Mouse (Mus musculus) forebrain, embryonic 11.5 days (tissue): ENCODE measurements around the gene Spata2. TPM values are rescaled to one million over a fixed set of nuclear protein-coding genes. Genes with fewer than 3 reads are reported as not detected.

Experiments used
- ATAC-seq: fragments of 200-750 bp; cut with Nextera tagmentation; replicated peaks from 2 replicates; pipeline ENCODE4 v1.8.0; 2017; ENCODE audit warnings: moderate TSS enrichment; ENCODE audit not compliant: low FRiP score
- DNase-seq: peaks from one replicate; pipeline ENCODE4 v3.0.0-alpha.2; 2017; ENCODE audit warnings: low spot score
- H3K27ac ChIP-seq: fragments of 300-500 bp; sonication (generic); 2 replicates; pipeline ENCODE4 v1.5.1; 2014; ENCODE audit warnings: low read depth, low read length
- H3K27me3 ChIP-seq: fragments of 300-500 bp; sonication (generic); 2 replicates; pipeline ENCODE4 v1.6.1; 2014; ENCODE audit warnings: mild to moderate bottlenecking, low read length, mixed read lengths; ENCODE audit not compliant: control insufficient read depth, insufficient read depth
- H3K36me3 ChIP-seq: fragments of 300-500 bp; sonication (generic); 2 replicates; pipeline ENCODE4 v1.6.1; 2014; ENCODE audit warnings: mild to moderate bottlenecking, low read length, moderate library complexity, mixed read lengths; ENCODE audit not compliant: control insufficient read depth, insufficient read depth
- H3K4me1 ChIP-seq: fragments of 300-500 bp; sonication (generic); replicated peaks from 2 replicates; pipeline ENCODE4 v1.6.1; 2014; ENCODE audit warnings: low read length, mixed read lengths; ENCODE audit not compliant: control insufficient read depth, insufficient read depth
- H3K4me2 ChIP-seq: fragments of 300-500 bp; sonication (generic); 2 replicates; pipeline ENCODE4 v1.6.1; 2014; ENCODE audit warnings: low read depth, mild to moderate bottlenecking, low read length, moderate library complexity, mixed read lengths; ENCODE audit not compliant: severe bottlenecking
- H3K4me3 ChIP-seq: fragments of 300-500 bp; sonication (generic); 2 replicates; pipeline ENCODE4 v1.5.1; 2014; ENCODE audit warnings: low read depth, low read length
- H3K9ac ChIP-seq: fragments of 300-500 bp; sonication (generic); 2 replicates; pipeline ENCODE4 v1.6.1; 2014; ENCODE audit warnings: low read length
- H3K9me3 ChIP-seq: fragments of 300-500 bp; sonication (generic); 2 replicates; pipeline ENCODE4 v1.6.1; 2016; ENCODE audit warnings: low read length, mixed read lengths; ENCODE audit not compliant: control insufficient read depth
- WGBS: fragments of 180-500 bp; shearing (Covaris S2); extraction: QIAGEN DNeasy Blood & Tissue Kit; methylation state at CpG from one replicate; pipeline ENCODE4 v1.1.7; 2014; 5-methylcytosine and 5-hydroxymethylcytosine counted together
- polyA plus RNA-seq: library from polyadenylated mRNA; unstranded; fragments of >200 nt; fragmentation: Nextera tagmentation; extraction: Ambion mirVana; gene quantifications from 2 replicates; pipeline ENCODE4 v1.2.1, GENCODE M21; 2014

Gene Spata2
- 23.0 and 24.1 TPM in 2 replicates for polyA plus RNA-seq

GRCm38 (mm10) chr2:167492713-167493636 is at the start of gene Spata2:
Gene Spata2 (minus strand): TSS chr2:167492887.
- 2% methylated on average over 63 of the region's 63 CpGs for WGBS
- Histone ChIP-seq H3K4me2 (peak within 1 kb of the TSS; percentile 89), H3K27ac (peak within 1 kb of the TSS; percentile 97), H3K4me1 (peaks cover 10% of the 10 kb centered on the region; the same call in 1 of the 2 replicates), H3K9ac (peak within 1 kb of the TSS; percentile 88), H3K9me3 (no peaks in the 10 kb centered on the region), H3K36me3 (no peaks in the 10 kb centered on the region), H3K4me3 (peak within 1 kb of the TSS; percentile 100), H3K27me3 (no peaks in the 10 kb centered on the region)
- ATAC-seq = peak; percentile 85
- DNase-seq = peak; percentile 94

DNA sequence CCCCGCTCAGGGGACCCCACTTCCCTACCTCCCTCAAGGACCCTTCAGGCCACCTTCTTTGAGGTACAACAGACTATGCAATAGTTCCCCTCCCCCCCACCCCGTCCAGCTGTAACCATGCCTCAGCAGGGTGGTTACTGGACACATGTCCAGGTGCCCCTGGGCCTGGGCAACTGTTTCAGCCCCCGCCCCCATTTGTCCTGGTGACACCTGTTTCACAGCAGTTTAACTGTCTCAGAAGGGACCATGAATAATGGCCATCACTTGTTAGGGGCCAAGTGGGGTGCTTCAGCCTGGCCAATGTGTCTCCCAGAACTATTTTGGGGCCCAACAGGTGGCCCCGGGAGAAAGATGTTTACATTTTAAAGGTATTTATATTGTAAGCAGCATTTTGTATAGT is 49.7 kb upstream of the Spata2 start:
- 68% methylated on average over 4 of the region's 4 CpGs for WGBS
- Histone ChIP-seq H3K9ac (no peak overlapping the region), H3K4me3 (no peak overlapping the region), H3K4me2 (no peak overlapping the region), H3K27ac (no peak overlapping the region), H3K36me3 (no peaks in the 10 kb centered on the region), H3K4me1 (peaks cover 25% of the 10 kb centered on the region; the same call in 1 of the 2 replicates), H3K27me3 (peaks cover 27% of the 10 kb centered on the region), H3K9me3 (no peaks in the 10 kb centered on the region)
- ATAC-seq (no peak), DNase-seq (no peak)

- Histone ChIP-seq H3K27me3 (peaks cover 33% of the 10 kb centered on the region), H3K9me3 (no peaks in the 10 kb centered on the region), H3K36me3 (no peaks in the 10 kb centered on the region), H3K4me1 (peaks cover 27% of the 10 kb centered on the region; the same call in 1 of the 2 replicates), H3K27ac (no peak overlapping the region), H3K9ac (no peak overlapping the region), H3K4me2 (no peak overlapping the region; the same call in 1 of the 2 replicates), H3K4me3 (no peak overlapping the region; the same call in 1 of the 2 replicates)
- ATAC-seq = no peak
- no peak for DNase-seq
- WGBS = 66% methylated on average over 12 of the region's 12 CpGs
Measured at GRCm38 (mm10) chr2:167541761-167542160, 49.1 kb upstream of the Spata2 start.

- no peak overlapping the region for H3K27ac ChIP-seq
- peak overlapping the region; percentile 3; the same call in 1 of the 2 replicates for H3K4me3 ChIP-seq
- DNase-seq (peak; percentile 58), ATAC-seq (no peak)
- H3K9me3 ChIP-seq = no peaks in the 10 kb centered on the region
- H3K27me3 ChIP-seq = peaks cover 36% of the 10 kb centered on the region
- peak overlapping the region; percentile 35; the same call in 1 of the 2 replicates for H3K4me2 ChIP-seq
- 9% methylated on average over 6 of the region's 6 CpGs for WGBS
- peaks cover 27% of the 10 kb centered on the region; the same call in 1 of the 2 replicates for H3K4me1 ChIP-seq
- no peaks in the 10 kb centered on the region for H3K36me3 ChIP-seq
- no peak overlapping the region for H3K9ac ChIP-seq
Measured at GRCm38 (mm10) chr2:167541324-167541723, 48.6 kb upstream of the Spata2 start.

DNA sequence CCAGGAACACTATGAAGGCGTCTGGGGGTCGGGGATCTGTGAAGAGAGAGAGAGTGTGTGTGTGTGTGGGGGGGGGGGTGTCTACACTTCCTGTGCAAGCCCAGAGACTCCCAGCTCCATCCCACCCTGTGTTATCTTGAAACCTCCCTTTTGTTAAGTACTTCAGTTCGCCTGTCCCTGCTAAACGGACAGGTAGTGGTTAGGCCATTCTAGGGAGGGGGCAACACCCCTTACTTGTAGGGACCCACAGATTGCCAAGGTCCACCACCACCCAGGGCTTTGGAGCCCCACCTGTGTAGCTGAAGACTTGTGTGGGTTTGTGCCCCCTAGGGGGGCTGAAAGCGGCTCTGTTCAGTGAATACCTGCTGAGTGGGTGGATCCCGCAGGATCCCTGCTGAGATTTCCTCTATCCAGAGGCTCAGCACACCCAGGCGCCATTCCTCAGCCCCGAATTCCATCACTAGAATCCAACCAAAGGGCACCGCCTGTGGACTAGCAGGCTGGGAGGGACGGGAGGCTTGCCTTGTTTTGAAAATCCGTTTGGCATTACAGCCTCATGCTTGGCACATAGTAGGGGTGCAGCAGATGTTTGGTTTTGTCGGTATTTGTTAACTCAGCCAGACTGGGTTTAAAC is 47.9 kb upstream of the Spata2 start:
- H3K27me3 ChIP-seq = peaks cover 38% of the 10 kb centered on the region
- peak overlapping the region; percentile 39 for H3K4me3 ChIP-seq
- peaks cover 27% of the 10 kb centered on the region; the same call in 1 of the 2 replicates for H3K4me1 ChIP-seq
- H3K4me2 ChIP-seq = peak overlapping the region; percentile 35
- ATAC-seq = no peak
- 9% methylated on average over 12 of the region's 12 CpGs for WGBS
- H3K9ac ChIP-seq = peak overlapping the region; percentile 24; the same call in 1 of the 2 replicates
- H3K27ac ChIP-seq = no peak overlapping the region
- no peaks in the 10 kb centered on the region for H3K9me3 ChIP-seq
- no peaks in the 10 kb centered on the region for H3K36me3 ChIP-seq
- no peak for DNase-seq

- Histone ChIP-seq H3K9me3 (no peaks in the 10 kb centered on the region), H3K4me1 (peaks cover 27% of the 10 kb centered on the region; the same call in 1 of the 2 replicates), H3K27me3 (peaks cover 38% of the 10 kb centered on the region), H3K9ac (peak overlapping the region; percentile 24; the same call in 1 of the 2 replicates), H3K4me3 (peak overlapping the region; percentile 39), H3K36me3 (no peaks in the 10 kb centered on the region), H3K27ac (no peak overlapping the region), H3K4me2 (peak overlapping the region; percentile 71)
- peak; percentile 54 for DNase-seq
- ATAC-seq = no peak
- 16% methylated on average over 14 of the region's 14 CpGs for WGBS
Measured at GRCm38 (mm10) chr2:167539536-167540476, 47.1 kb upstream of the Spata2 start.

DNA sequence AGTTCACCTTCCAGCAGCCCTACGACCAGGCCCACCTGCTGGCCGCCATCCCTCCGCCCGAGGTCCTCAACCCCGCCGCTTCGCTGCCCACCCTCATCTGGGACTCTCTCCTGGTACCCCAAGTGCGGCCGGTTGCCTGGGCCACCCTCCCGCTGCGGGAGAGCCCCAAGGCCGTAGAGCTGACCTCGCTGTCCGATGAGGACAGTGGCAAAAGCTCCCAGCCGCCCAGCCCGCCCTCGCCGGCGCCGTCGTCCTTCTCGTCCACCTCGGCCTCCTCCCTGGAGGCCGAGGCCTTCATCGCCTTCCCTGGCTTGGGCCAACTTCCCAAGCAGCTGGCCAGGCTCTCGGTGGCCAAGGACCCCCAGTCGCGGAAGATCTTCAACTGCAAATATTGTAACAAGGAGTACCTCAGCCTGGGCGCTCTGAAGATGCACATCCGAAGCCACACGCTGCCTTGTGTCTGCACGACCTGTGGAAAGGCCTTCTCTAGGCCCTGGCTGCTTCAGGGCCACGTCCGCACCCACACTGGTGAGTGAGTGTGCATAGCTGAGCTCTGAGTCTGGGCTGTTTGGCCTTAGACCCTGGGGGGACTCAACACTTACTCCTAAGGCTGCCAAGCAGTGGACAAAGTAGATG is 46.1 kb upstream of the Spata2 start:
- Histone ChIP-seq H3K9ac (peak overlapping the region; percentile 9; the same call in 1 of the 2 replicates), H3K4me2 (peak overlapping the region; percentile 71), H3K27me3 (peaks cover 38% of the 10 kb centered on the region), H3K27ac (no peak overlapping the region), H3K36me3 (no peaks in the 10 kb centered on the region), H3K4me3 (peak overlapping the region; percentile 39), H3K4me1 (peaks cover 27% of the 10 kb centered on the region; the same call in 1 of the 2 replicates), H3K9me3 (no peaks in the 10 kb centered on the region)
- ATAC-seq = no peak
- DNase-seq = peak; percentile 65
- WGBS = 22% methylated on average over 34 of the region's 34 CpGs
